Mouse (Mus musculus): ENCODE measurements around the gene Chrnb1. TPM values are rescaled to one million over a fixed set of nuclear protein-coding genes. Genes with fewer than 3 reads are reported as not detected.

Gene Chrnb1
- polyA plus RNA-seq, 1 experiment, result 3.0 TPM

- no peak for DNase-seq (ENCODE audit: low read depth)
- TF ChIP-seq POLR2A (IDR thresholded peaks at IDR 0.05; ENCODE audit: borderline replicate concordance, extremely low read depth, insufficient read depth, insufficient read length, poor library complexity, severe bottlenecking), result no peak
- no peak for TF ChIP-seq CTCF (IDR thresholded peaks at IDR 0.05; ENCODE audit: borderline replicate concordance, extremely low read depth, insufficient read depth, insufficient read length)
Observed at GRCm38 (mm10) chr11:69823456-69823855, 27.7 kb upstream of the Chrnb1 start.

GRCm38 (mm10) chr11:69822080-69822479 lies 26.3 kb upstream of the Chrnb1 start, which contains the start of gene Spem1:
Spem1 (minus strand) TSS chr11:69822180.
- TF ChIP-seq POLR2A (IDR thresholded peaks at IDR 0.05; ENCODE audit: borderline replicate concordance, extremely low read depth, insufficient read depth, insufficient read length, poor library complexity, severe bottlenecking), result no peak
- DNase-seq (ENCODE audit: low read depth), result no peak

GRCm38 (mm10) chr11:69818871-69819270 lies 23.1 kb upstream of the Chrnb1 start:
- DNase-seq (ENCODE audit: low read depth), result no peak
- no peak for TF ChIP-seq CTCF (IDR thresholded peaks at IDR 0.05; ENCODE audit: borderline replicate concordance, extremely low read depth, insufficient read depth, insufficient read length)
- TF ChIP-seq POLR2A (IDR thresholded peaks at IDR 0.05; ENCODE audit: borderline replicate concordance, extremely low read depth, insufficient read depth, insufficient read length, poor library complexity, severe bottlenecking), result no peak

- no peak for DNase-seq (ENCODE audit: low read depth)
- TF ChIP-seq POLR2A (IDR thresholded peaks at IDR 0.05; ENCODE audit: borderline replicate concordance, extremely low read depth, insufficient read depth, insufficient read length, poor library complexity, severe bottlenecking), result no peak
Observed at GRCm38 (mm10) chr11:69818365-69818764, 22.6 kb upstream of the Chrnb1 start, which contains the start of gene Spem2. Spem2 (minus strand) TSS chr11:69818465.

DNA sequence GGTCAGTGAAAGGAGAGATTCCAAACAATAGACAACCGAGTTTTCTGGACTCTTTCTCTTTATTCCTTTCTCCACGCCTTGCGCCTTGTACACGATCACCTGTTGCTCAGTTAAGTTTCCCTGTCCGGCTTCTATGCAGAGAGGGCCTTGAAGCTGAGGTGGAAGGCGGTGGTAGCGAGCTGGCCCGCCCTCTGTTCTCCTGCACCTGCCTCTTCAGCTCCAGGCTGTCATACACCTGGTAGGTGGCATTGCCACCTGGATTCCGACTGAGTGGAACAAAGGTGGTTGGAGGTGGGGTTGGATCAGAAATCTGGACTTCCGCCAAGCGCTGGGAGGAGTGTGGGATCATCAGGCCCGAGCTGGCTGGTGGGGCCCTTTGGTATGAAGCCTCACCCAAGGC lies 20.8 kb upstream of the Chrnb1 start:
- TF ChIP-seq POLR2A (IDR thresholded peaks at IDR 0.05; ENCODE audit: borderline replicate concordance, extremely low read depth, insufficient read depth, insufficient read length, poor library complexity, severe bottlenecking), result no peak
- TF ChIP-seq CTCF (IDR thresholded peaks at IDR 0.05; ENCODE audit: borderline replicate concordance, extremely low read depth, insufficient read depth, insufficient read length), result no peak

GRCm38 (mm10) chr11:69815155-69815554 lies 19.4 kb upstream of the Chrnb1 start, which contains the start of gene Gm39566:
Gm39566 (minus strand) TSS chr11:69815298.
- DNase-seq (ENCODE audit: low read depth), result no peak
- TF ChIP-seq CTCF (IDR thresholded peaks at IDR 0.05; ENCODE audit: borderline replicate concordance, extremely low read depth, insufficient read depth, insufficient read length) (no peak), POLR2A (IDR thresholded peaks at IDR 0.05; ENCODE audit: borderline replicate concordance, extremely low read depth, insufficient read depth, insufficient read length, poor library complexity, severe bottlenecking) (no peak)

More for the DNA sequence above, 20.8 kb upstream of the Chrnb1 start:
- no peak for DNase-seq (ENCODE audit: low read depth)

DNA sequence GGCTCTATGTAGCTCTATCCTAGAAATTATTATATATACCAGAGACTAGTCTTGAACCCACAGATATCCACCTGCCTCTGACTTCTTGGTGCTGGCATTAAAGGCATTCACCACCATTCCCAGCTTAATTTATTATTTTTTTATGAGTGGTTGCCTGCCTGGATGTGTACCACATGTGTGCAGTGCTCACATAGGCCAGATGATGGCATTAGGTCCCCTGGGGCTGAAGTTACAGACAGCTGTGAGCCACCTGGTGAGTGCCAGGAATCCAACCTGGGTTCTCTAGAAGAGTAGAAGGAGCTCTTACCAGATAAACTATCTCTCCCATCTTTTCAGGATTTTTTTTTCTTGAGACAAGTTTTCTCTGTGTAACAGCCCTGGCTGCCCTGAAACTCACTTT lies 14.5 kb upstream of the Chrnb1 start:
- TF ChIP-seq POLR2A (IDR thresholded peaks at IDR 0.05; ENCODE audit: borderline replicate concordance, extremely low read depth, insufficient read depth, insufficient read length, poor library complexity, severe bottlenecking) (no peak), CTCF (IDR thresholded peaks at IDR 0.05; ENCODE audit: borderline replicate concordance, extremely low read depth, insufficient read depth, insufficient read length) (no peak)

DNA sequence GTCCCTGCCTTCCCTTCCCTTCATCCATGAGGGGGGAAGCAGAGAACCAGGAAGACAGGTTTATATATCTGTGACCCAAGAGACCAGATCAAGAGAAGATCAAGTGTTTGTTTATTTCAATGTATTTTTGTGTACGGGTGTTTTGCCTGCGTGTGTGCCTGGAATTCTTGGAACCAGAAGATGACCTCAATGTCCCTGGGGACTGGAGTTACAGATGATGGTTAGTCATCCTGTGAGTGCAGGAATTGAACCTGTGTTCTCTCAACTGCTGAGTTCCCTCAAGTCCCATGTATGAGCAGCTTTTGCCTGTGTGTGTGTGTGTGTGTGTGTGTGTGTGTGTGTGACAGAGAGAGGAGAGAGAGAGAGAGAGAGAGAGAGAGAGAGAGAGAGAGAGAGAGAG lies 11.9 kb upstream of the Chrnb1 start:
- no peak for TF ChIP-seq POLR2A (IDR thresholded peaks at IDR 0.05; ENCODE audit: borderline replicate concordance, extremely low read depth, insufficient read depth, insufficient read length, poor library complexity, severe bottlenecking)
- TF ChIP-seq CTCF (IDR thresholded peaks at IDR 0.05; ENCODE audit: borderline replicate concordance, extremely low read depth, insufficient read depth, insufficient read length), result no peak
- no peak for DNase-seq (ENCODE audit: low read depth)

More for the DNA sequence above, 14.5 kb upstream of the Chrnb1 start:
- DNase-seq (ENCODE audit: low read depth), result no peak

DNA sequence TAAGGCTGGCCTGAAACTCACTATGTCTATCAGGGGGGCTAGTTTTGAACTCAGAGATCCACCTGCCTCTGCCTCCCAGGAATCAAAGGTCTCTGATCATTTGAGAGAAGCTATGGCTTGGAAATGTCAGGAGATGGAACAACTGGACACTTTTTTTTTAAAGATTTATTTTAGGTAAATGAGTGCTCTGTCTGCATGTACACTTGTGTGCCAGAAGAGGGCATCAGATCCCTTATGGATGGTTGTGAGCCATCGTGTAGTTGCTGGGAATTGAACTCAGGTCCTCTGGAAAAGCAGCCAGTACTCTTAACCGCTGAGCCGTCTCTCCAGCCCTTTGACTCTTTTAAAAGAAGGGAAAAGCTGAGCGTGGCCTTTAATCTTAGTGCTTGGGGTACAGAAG lies 10.6 kb upstream of the Chrnb1 start:
- TF ChIP-seq POLR2A (IDR thresholded peaks at IDR 0.05; ENCODE audit: borderline replicate concordance, extremely low read depth, insufficient read depth, insufficient read length, poor library complexity, severe bottlenecking) (no peak), CTCF (IDR thresholded peaks at IDR 0.05; ENCODE audit: borderline replicate concordance, extremely low read depth, insufficient read depth, insufficient read length) (no peak)
- DNase-seq (ENCODE audit: low read depth), result no peak

- TF ChIP-seq POLR2A (IDR thresholded peaks at IDR 0.05; ENCODE audit: borderline replicate concordance, extremely low read depth, insufficient read depth, insufficient read length, poor library complexity, severe bottlenecking), result no peak
- no peak for TF ChIP-seq CTCF (IDR thresholded peaks at IDR 0.05; ENCODE audit: borderline replicate concordance, extremely low read depth, insufficient read depth, insufficient read length)
- DNase-seq (ENCODE audit: low read depth), result no peak
Observed at GRCm38 (mm10) chr11:69804972-69805909, 9.5 kb upstream of the Chrnb1 start, which contains the start of gene Tmem102. Tmem102 (minus strand) TSS chr11:69805624.

- TF ChIP-seq CTCF (IDR thresholded peaks at IDR 0.05; ENCODE audit: borderline replicate concordance, extremely low read depth, insufficient read depth, insufficient read length) (no peak), POLR2A (IDR thresholded peaks at IDR 0.05; ENCODE audit: borderline replicate concordance, extremely low read depth, insufficient read depth, insufficient read length, poor library complexity, severe bottlenecking) (no peak)
- peak; percentile 14 for DNase-seq (ENCODE audit: low read depth)
Observed at GRCm38 (mm10) chr11:69804652-69804940, 8.9 kb upstream of the Chrnb1 start.
